Mouse (Mus musculus): ENCODE measurements around the gene Nhs. TPM values are rescaled to one million over a fixed set of nuclear protein-coding genes. Genes with fewer than 3 reads are reported as not detected.
A peak's percentile ranks its signal among the peaks of the same experiment; 100 is the strongest.

Gene Nhs
- polyA plus RNA-seq, 1 experiment from 2014 or later, result 3.7 TPM

- Histone ChIP-seq H3K4me2 (replicated peaks) (peak overlapping the region; percentile 37), H3K4me3 (peak overlapping the region; percentile 23), H3K27me3 (peaks cover 15% of the 10 kb centered on the region), H3K9ac (no peak overlapping the region), H3K9me3 (no peaks in the 10 kb centered on the region), H3K4me1 (no peaks in the 10 kb centered on the region), H3K27ac (peak overlapping the region; percentile 84), H3K36me3 (no peaks in the 10 kb centered on the region)
- 30% methylated on average over 6 of the region's 6 CpGs for WGBS
- ATAC-seq (ENCODE audit: insufficient number of reproducible peaks, insufficient read depth, low FRiP score, low TSS enrichment), result peak; percentile 96
Measured at GRCm38 (mm10) chrX:161925973-161926682, 233.4 kb downstream of the Nhs start.

DNA sequence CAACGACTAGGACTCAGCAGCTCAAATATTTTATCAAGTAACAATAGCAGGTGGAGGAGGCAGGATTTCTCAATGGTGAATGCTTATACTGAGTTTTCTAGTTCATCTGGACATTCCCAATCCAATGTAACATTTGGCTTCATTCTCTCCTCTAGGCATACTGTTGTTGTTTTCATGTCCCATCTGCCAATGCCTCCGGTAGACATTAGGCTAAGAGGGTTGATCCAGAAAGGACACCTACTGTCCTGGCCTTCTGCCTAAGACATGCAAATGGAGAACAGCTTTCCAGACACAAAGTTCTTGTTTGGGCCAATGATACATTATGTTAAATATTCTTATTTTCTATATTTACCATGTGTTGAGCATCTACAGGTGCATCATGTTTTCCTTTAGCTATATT is 236.9 kb downstream of the Nhs start:
- ATAC-seq (ENCODE audit: insufficient number of reproducible peaks, insufficient read depth, low FRiP score, low TSS enrichment), result no peak
- H3K27me3 ChIP-seq, result peaks cover 14% of the 10 kb centered on the region; the same call in 1 of the 2 replicates
- H3K4me3 ChIP-seq, result no peak overlapping the region
- no peak overlapping the region for H3K9ac ChIP-seq
- H3K27ac ChIP-seq, result no peak overlapping the region
- 87% methylated on average over 2 of the region's 2 CpGs for WGBS
- no peaks in the 10 kb centered on the region for H3K36me3 ChIP-seq
- no peaks in the 10 kb centered on the region for H3K9me3 ChIP-seq
- H3K4me1 ChIP-seq, result no peaks in the 10 kb centered on the region
- no peak overlapping the region for H3K4me2 ChIP-seq (replicated peaks)

GRCm38 (mm10) chrX:161921581-161921980 is 237.9 kb downstream of the Nhs start:
- H3K27me3 ChIP-seq, result peaks cover 14% of the 10 kb centered on the region; the same call in 1 of the 2 replicates
- H3K4me1 ChIP-seq, result no peaks in the 10 kb centered on the region
- no peak overlapping the region for H3K4me2 ChIP-seq (replicated peaks)
- no peaks in the 10 kb centered on the region for H3K36me3 ChIP-seq
- H3K4me3 ChIP-seq, result no peak overlapping the region
- H3K27ac ChIP-seq, result no peak overlapping the region
- 78% methylated on average over 1 of the region's 1 CpGs for WGBS
- ATAC-seq (ENCODE audit: insufficient number of reproducible peaks, insufficient read depth, low FRiP score, low TSS enrichment), result no peak
- no peaks in the 10 kb centered on the region for H3K9me3 ChIP-seq
- H3K9ac ChIP-seq, result no peak overlapping the region

GRCm38 (mm10) chrX:161909963-161910362 is 249.6 kb downstream of the Nhs start:
- Histone ChIP-seq H3K27me3 (peaks cover 35% of the 10 kb centered on the region), H3K9me3 (no peaks in the 10 kb centered on the region), H3K9ac (no peak overlapping the region), H3K27ac (no peak overlapping the region), H3K4me1 (no peaks in the 10 kb centered on the region), H3K4me3 (no peak overlapping the region), H3K4me2 (replicated peaks) (no peak overlapping the region), H3K36me3 (no peaks in the 10 kb centered on the region)
- 60% methylated on average over 4 of the region's 4 CpGs for WGBS
- ATAC-seq (ENCODE audit: insufficient number of reproducible peaks, insufficient read depth, low FRiP score, low TSS enrichment), result no peak

DNA sequence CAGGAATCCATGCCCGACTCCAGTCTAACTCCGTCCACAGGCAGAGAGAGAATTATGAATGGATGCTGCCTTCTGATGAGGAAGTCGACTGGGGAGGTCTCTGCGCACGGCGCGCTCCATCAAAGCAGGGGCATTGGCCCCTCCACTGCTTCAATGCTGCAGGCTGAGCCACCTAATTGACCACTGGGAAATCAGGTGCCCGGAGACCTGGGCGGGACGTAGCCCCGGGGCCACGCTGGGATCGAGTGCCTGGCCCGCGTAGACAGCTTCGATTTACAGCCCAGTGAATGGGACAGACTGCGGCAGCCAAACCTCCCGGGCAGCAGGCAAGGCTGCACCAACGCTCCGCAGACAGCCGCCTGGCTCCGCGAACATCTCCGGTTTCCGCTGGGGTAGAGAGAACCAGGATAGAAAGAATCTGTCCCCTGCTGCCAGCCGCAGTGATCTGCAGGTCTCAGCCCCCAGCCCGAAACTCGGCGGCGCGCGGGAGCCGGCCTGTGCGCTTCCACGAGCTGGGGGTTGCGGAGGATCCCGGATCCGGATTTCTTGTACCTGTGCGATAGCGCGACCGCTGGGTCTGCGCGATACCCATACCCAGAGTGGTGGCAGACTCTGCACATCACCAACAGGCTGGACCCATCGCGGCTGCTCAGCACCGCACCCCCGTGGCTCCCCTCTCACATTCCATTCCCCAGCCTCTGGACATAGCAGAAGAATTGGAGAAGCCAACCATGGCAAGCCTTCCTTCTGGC is 250.7 kb downstream of the Nhs start:
- H3K9me3 ChIP-seq, result no peaks in the 10 kb centered on the region
- ATAC-seq (ENCODE audit: insufficient number of reproducible peaks, insufficient read depth, low FRiP score, low TSS enrichment), result 0 out of 2 replicates have a peak, but pooled peaks have one; percentile 65
- no peaks in the 10 kb centered on the region for H3K36me3 ChIP-seq
- H3K27me3 ChIP-seq, result peaks cover 35% of the 10 kb centered on the region
- H3K9ac ChIP-seq, result 0 out of 2 replicates have a peak overlapping the region, but pooled peaks have one; percentile 40
- no peaks in the 10 kb centered on the region for H3K4me1 ChIP-seq
- peak overlapping the region; percentile 80 for H3K4me2 ChIP-seq (replicated peaks)
- WGBS, result 21% methylated on average over 48 of the region's 48 CpGs
- H3K4me3 ChIP-seq, result peak overlapping the region; percentile 44
- no peak overlapping the region for H3K27ac ChIP-seq

DNA sequence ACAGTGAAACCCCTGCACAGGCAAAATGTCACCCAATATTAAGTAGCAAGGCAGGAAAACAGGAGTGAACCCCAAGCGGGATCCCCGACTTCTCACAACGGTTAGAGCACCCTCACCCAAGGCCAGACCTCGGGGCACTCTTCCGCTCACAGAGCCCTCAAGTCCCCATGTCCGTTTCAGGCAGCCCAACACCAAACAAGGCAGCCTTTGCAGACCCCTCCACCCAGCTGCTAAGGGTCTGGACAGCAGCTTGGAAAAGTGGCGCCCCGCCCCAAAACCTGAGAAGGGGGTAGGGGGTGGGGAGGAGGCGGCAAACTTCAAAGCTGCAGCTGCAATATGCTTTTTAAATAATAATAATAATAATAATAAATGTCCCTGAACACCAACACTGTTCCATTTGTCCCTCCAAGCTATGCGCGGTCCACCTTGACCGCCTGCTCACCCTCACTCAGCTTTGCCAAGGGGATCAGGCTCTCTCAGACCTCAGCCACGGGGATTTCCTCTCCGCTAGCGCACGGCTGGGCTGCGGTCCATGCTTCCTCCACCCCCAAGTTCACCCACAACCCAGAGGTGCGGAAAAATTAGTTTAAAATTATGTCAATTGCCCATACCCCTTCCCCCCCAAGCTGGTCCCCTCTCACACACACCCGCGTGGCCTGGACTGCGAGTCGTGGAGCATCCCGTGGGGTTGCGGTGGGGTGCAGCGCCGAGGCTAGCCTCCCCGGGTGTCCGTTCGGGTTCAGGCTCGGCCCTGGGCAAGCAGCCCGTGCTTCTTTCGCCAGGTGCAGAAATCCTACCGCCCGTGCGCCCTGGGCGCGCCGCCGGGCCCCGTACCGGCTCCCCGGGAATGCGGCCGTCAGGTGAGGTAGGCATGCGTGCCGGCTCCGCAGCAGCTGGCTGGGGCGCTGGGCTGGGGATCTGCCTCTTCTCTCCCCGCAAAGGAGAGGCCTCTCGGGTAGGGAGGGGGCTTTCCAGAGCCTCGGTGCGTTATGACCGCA is 251.6 kb downstream of the Nhs start:
- Histone ChIP-seq H3K9ac (peak overlapping the region; percentile 40; the same call in 1 of the 2 replicates), H3K4me3 (peak overlapping the region; percentile 44), H3K4me2 (replicated peaks) (peak overlapping the region; percentile 80), H3K4me1 (no peaks in the 10 kb centered on the region), H3K36me3 (no peaks in the 10 kb centered on the region), H3K27me3 (peaks cover 35% of the 10 kb centered on the region), H3K27ac (no peak overlapping the region), H3K9me3 (no peaks in the 10 kb centered on the region)
- ATAC-seq (ENCODE audit: insufficient number of reproducible peaks, insufficient read depth, low FRiP score, low TSS enrichment), result 0 out of 2 replicates have a peak, but pooled peaks have one; percentile 54
- 27% methylated on average over 53 of the region's 53 CpGs for WGBS

DNA sequence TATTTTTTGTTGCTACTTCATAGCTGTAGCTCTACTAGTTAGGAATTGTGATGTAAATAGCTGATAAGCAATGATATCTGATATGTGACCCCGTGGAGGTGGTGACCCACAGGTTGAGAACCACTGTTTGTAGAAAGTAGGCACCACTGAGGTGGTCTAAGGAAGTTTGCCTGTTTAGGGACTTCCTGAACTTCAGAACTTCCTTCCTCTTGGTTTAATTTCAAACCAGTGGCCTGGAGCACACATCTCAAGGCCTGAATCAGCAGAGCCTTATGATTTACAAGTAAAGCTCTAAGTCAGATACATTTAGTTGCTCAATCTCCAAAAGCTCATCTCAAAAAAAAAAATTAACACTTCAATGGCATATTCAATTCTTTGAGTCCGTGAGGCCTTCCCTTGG is 265.1 kb downstream of the Nhs start:
- Histone ChIP-seq H3K9ac (no peak overlapping the region), H3K27me3 (peaks cover 11% of the 10 kb centered on the region), H3K27ac (no peak overlapping the region), H3K9me3 (no peaks in the 10 kb centered on the region), H3K4me2 (replicated peaks) (no peak overlapping the region), H3K36me3 (no peaks in the 10 kb centered on the region), H3K4me1 (no peaks in the 10 kb centered on the region), H3K4me3 (no peak overlapping the region)
- ATAC-seq (ENCODE audit: insufficient number of reproducible peaks, insufficient read depth, low FRiP score, low TSS enrichment), result no peak
- WGBS, result 69% methylated on average over 2 of the region's 2 CpGs

DNA sequence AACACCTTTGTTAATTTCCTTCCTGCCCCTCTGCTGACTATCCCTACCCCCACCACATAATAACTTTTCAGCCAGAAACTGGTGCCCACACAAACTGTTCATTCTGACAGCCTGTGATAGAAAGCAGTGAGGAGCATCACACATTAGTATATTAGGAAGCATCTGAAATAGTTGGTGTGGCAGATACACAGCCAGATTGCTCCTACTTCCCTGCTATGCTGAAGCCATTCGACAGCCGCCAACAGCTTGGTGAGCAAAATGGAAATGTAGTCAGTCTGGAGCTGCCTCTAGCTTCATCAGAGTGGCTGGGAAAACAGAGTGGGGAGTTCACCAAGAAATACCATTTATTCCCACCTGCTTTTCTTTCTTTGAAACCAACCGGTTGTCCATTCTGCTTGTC is 275.9 kb downstream of the Nhs start:
- no peaks in the 10 kb centered on the region for H3K36me3 ChIP-seq
- H3K9me3 ChIP-seq, result no peaks in the 10 kb centered on the region
- H3K4me2 ChIP-seq (replicated peaks), result no peak overlapping the region
- H3K4me1 ChIP-seq, result no peaks in the 10 kb centered on the region
- no peak overlapping the region for H3K4me3 ChIP-seq
- no peak for ATAC-seq (ENCODE audit: insufficient number of reproducible peaks, insufficient read depth, low FRiP score, low TSS enrichment)
- 89% methylated on average over 3 of the region's 3 CpGs for WGBS
- no peaks in the 10 kb centered on the region for H3K27me3 ChIP-seq
- H3K27ac ChIP-seq, result no peak overlapping the region
- no peak overlapping the region for H3K9ac ChIP-seq

DNA sequence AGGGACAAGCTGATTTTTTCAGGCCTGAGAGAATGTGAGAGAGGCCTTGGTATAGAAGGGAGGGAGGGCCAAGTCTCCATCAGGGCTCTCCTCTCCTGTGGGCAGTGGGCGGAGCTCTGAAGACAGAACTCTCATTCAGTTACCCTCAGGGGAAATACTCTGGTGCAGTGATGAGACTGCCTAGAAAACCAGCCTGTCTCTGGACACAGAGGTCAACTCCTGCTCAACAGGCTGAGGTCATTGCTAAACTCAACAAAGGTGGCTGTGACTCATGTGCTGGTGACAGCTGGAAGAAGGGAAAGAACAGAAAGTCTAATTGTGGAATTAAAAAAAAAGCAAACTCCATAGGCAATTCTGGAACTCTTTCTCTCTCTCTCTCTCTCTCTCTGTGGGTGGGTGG is 282.4 kb downstream of the Nhs start:
- H3K27me3 ChIP-seq, result 0 out of 2 replicates have a peak, but pooled peaks cover 5% of the 10 kb centered on the region
- H3K36me3 ChIP-seq, result no peaks in the 10 kb centered on the region
- no peaks in the 10 kb centered on the region for H3K9me3 ChIP-seq
- H3K4me1 ChIP-seq, result no peaks in the 10 kb centered on the region
- ATAC-seq (ENCODE audit: insufficient number of reproducible peaks, insufficient read depth, low FRiP score, low TSS enrichment), result no peak
- no peak overlapping the region for H3K9ac ChIP-seq
- WGBS, result 75% methylated on average over 1 of the region's 1 CpGs
- no peak overlapping the region for H3K4me3 ChIP-seq
- no peak overlapping the region for H3K4me2 ChIP-seq (replicated peaks)
- H3K27ac ChIP-seq, result no peak overlapping the region

DNA sequence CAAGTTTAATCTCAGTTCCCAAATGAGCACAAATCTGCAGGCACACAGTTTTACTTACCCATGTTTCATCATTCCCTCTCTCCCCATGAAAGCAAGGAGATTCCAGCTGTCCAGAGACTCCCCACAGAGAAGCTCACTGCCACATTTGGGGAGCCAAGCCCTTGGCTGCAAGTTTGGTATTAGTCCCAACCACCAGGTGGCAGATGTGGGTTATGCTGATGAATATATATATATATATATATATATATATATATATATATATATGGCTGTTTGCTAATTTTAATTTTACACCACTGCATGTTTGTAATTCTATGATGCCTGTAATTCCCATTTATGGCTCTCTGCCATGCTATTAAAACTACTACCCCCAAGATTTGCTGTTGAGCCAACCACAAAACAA is 286.0 kb downstream of the Nhs start:
- H3K9ac ChIP-seq, result no peak overlapping the region
- no peak overlapping the region for H3K4me3 ChIP-seq
- no peaks in the 10 kb centered on the region for H3K9me3 ChIP-seq
- no peaks in the 10 kb centered on the region for H3K36me3 ChIP-seq
- H3K27me3 ChIP-seq, result 0 out of 2 replicates have a peak, but pooled peaks cover 5% of the 10 kb centered on the region
- no peak overlapping the region for H3K27ac ChIP-seq
- H3K4me1 ChIP-seq, result no peaks in the 10 kb centered on the region
- ATAC-seq (ENCODE audit: insufficient number of reproducible peaks, insufficient read depth, low FRiP score, low TSS enrichment), result no peak
- no peak overlapping the region for H3K4me2 ChIP-seq (replicated peaks)

DNA sequence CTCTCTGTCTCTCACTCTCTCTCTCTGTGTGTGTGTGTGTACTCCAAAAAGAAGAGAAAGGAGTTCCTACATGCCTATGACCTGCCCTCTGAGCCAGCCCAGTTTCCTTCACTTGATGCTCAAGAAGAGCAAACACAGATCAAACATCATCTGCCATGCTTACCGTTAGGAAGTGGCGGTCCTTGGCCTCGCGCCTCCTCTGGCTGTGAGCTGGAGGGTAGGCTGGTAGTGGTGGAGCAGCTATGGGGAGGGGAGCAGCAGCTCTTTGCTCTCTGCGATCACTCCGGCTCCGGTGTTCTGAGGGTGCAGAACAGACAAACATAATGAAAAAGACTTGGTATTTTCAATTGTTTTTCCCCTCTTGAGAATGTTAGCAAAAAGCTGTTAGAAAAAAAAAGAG is 288.2 kb downstream of the Nhs start:
- no peaks in the 10 kb centered on the region for H3K9me3 ChIP-seq
- no peak for ATAC-seq (ENCODE audit: insufficient number of reproducible peaks, insufficient read depth, low FRiP score, low TSS enrichment)
- no peak overlapping the region for H3K9ac ChIP-seq
- H3K36me3 ChIP-seq, result no peaks in the 10 kb centered on the region
- H3K27me3 ChIP-seq, result 0 out of 2 replicates have a peak, but pooled peaks cover 5% of the 10 kb centered on the region
- no peak overlapping the region for H3K4me2 ChIP-seq (replicated peaks)
- 88% methylated on average over 7 of the region's 7 CpGs for WGBS
- H3K27ac ChIP-seq, result no peak overlapping the region
- no peaks in the 10 kb centered on the region for H3K4me1 ChIP-seq
- H3K4me3 ChIP-seq, result no peak overlapping the region
